Mouse (Mus musculus) midbrain, embryonic 16.5 days (tissue): ENCODE data around the gene Lrrc66. TPM values are rescaled to one million over a fixed set of nuclear protein-coding genes. Genes with fewer than 3 reads are reported as not detected.

Experiments used
- ATAC-seq: fragments of 200-750 bp; cut with Nextera tagmentation; 2 replicates; pipeline ENCODE4 v1.8.0; 2017; ENCODE audit warnings: moderate TSS enrichment
- H3K27ac ChIP-seq: fragments of 300-500 bp; sonication (generic); 2 replicates; pipeline ENCODE4 v1.5.1; 2014; ENCODE audit warnings: mild to moderate bottlenecking, low read length, mixed read lengths
- H3K27me3 ChIP-seq: fragments of 300-500 bp; sonication (generic); 2 replicates; pipeline ENCODE4 v1.6.1; 2014; ENCODE audit warnings: low read depth, low read length, mixed read lengths; ENCODE audit not compliant: control insufficient read depth, insufficient read depth
- H3K36me3 ChIP-seq: fragments of 300-500 bp; sonication (generic); 2 replicates; pipeline ENCODE4 v1.6.1; 2014; ENCODE audit warnings: mild to moderate bottlenecking, low read length, moderate library complexity, mixed read lengths; ENCODE audit not compliant: control insufficient read depth, insufficient read depth
- H3K4me1 ChIP-seq: fragments of 300-500 bp; sonication (generic); 2 replicates; pipeline ENCODE4 v1.6.1; 2014; ENCODE audit warnings: mild to moderate bottlenecking, low read length, mixed read lengths; ENCODE audit not compliant: control insufficient read depth, insufficient read depth
- H3K4me2 ChIP-seq: fragments of 300-500 bp; sonication (generic); 2 replicates; pipeline ENCODE4 v1.6.1; 2014; ENCODE audit warnings: mild to moderate bottlenecking, low read length, mixed read lengths
- H3K4me3 ChIP-seq: fragments of 300-500 bp; sonication (generic); 2 replicates; pipeline ENCODE4 v1.5.1; 2014; ENCODE audit warnings: low read depth, mild to moderate bottlenecking, low read length, moderate library complexity, mixed read lengths
- H3K9ac ChIP-seq: fragments of 300-500 bp; sonication (generic); 2 replicates; pipeline ENCODE4 v1.6.1; 2014; ENCODE audit warnings: low read depth, low read length, mixed read lengths
- H3K9me3 ChIP-seq: fragments of 300-500 bp; sonication (generic); replicated peaks from 2 replicates; pipeline ENCODE4 v1.6.1; 2014; ENCODE audit warnings: mild to moderate bottlenecking, low read length, mixed read lengths; ENCODE audit not compliant: control insufficient read depth, poor library complexity, severe bottlenecking
- WGBS: fragments of 180-500 bp; shearing (Covaris S2); extraction: QIAGEN DNeasy Blood & Tissue Kit; methylation state at CpG from one replicate; pipeline ENCODE4 v1.1.7; 2014; 5-methylcytosine and 5-hydroxymethylcytosine counted together
- polyA plus RNA-seq: library from polyadenylated mRNA; unstranded; fragments of >200 nt; fragmentation: Nextera tagmentation; extraction: Ambion mirVana; gene quantifications from 2 replicates; pipeline ENCODE4 v1.2.1, GENCODE M21; 2015

Lrrc66 gene
- polyA plus RNA-seq, 1 experiment from 2014 or later: not detected

- Histone ChIP-seq H3K27ac (no peak overlapping the region), H3K27me3 (no peaks in the 10 kb centered on the region), H3K4me3 (no peak overlapping the region), H3K9ac (no peak overlapping the region), H3K4me2 (no peak overlapping the region), H3K4me1 (peaks cover 2% of the 10 kb centered on the region; the same call in 1 of the 2 replicates), H3K36me3 (no peaks in the 10 kb centered on the region), H3K9me3 (no peaks in the 10 kb centered on the region)
- ATAC-seq: no peak
- 53% methylated on average over 4 of the region's 4 CpGs for WGBS
Measured at GRCm38 (mm10) chr5:73627559-73627958, 4.8 kb downstream of the Lrrc66 start.

- Histone ChIP-seq H3K36me3 (no peaks in the 10 kb centered on the region), H3K9me3 (no peaks in the 10 kb centered on the region), H3K9ac (no peak overlapping the region), H3K27me3 (no peaks in the 10 kb centered on the region), H3K4me2 (no peak overlapping the region), H3K4me3 (no peak overlapping the region), H3K4me1 (peaks cover 2% of the 10 kb centered on the region; the same call in 1 of the 2 replicates), H3K27ac (no peak overlapping the region)
- no peak for ATAC-seq
- WGBS: 91% methylated on average over 7 of the region's 7 CpGs
Measured at GRCm38 (mm10) chr5:73626842-73627241, 5.5 kb downstream of the Lrrc66 start.

- Histone ChIP-seq H3K27ac (no peak overlapping the region), H3K4me2 (no peak overlapping the region), H3K27me3 (no peaks in the 10 kb centered on the region), H3K4me3 (no peak overlapping the region), H3K36me3 (no peaks in the 10 kb centered on the region), H3K4me1 (no peaks in the 10 kb centered on the region), H3K9ac (no peak overlapping the region), H3K9me3 (no peaks in the 10 kb centered on the region)
- WGBS: 80% methylated on average over 1 of the region's 1 CpGs
- no peak for ATAC-seq
Measured at GRCm38 (mm10) chr5:73625505-73625904, 6.8 kb downstream of the Lrrc66 start.

- Histone ChIP-seq H3K27ac (no peak overlapping the region), H3K9me3 (no peaks in the 10 kb centered on the region), H3K9ac (no peak overlapping the region), H3K4me1 (no peaks in the 10 kb centered on the region), H3K27me3 (no peaks in the 10 kb centered on the region), H3K4me2 (no peak overlapping the region), H3K4me3 (no peak overlapping the region), H3K36me3 (no peaks in the 10 kb centered on the region)
- 97% methylated on average over 1 of the region's 1 CpGs for WGBS
- no peak for ATAC-seq
Measured at GRCm38 (mm10) chr5:73618969-73619368, 13.4 kb downstream of the Lrrc66 start.

- Histone ChIP-seq H3K36me3 (no peaks in the 10 kb centered on the region), H3K4me1 (no peaks in the 10 kb centered on the region), H3K27me3 (no peaks in the 10 kb centered on the region), H3K4me3 (no peak overlapping the region), H3K9me3 (peaks cover 4% of the 10 kb centered on the region; the same call in 1 of the 2 replicates), H3K4me2 (no peak overlapping the region), H3K9ac (no peak overlapping the region), H3K27ac (no peak overlapping the region)
- 73% methylated on average over 7 of the region's 7 CpGs for WGBS
- ATAC-seq: no peak
Measured at GRCm38 (mm10) chr5:73615211-73615610, 17.1 kb downstream of the Lrrc66 start.

- H3K4me1 ChIP-seq: no peaks in the 10 kb centered on the region
- no peak for ATAC-seq
- no peaks in the 10 kb centered on the region for H3K27me3 ChIP-seq
- H3K9me3 ChIP-seq: peaks cover 4% of the 10 kb centered on the region; the same call in 1 of the 2 replicates
- no peak overlapping the region for H3K9ac ChIP-seq
- H3K4me3 ChIP-seq: no peak overlapping the region
- no peak overlapping the region for H3K27ac ChIP-seq
- 93% methylated on average over 8 of the region's 8 CpGs for WGBS
- H3K4me2 ChIP-seq: no peak overlapping the region
- no peaks in the 10 kb centered on the region for H3K36me3 ChIP-seq
Measured at GRCm38 (mm10) chr5:73613296-73613695, 19.0 kb downstream of the Lrrc66 start.

GRCm38 (mm10) chr5:73611071-73611470 is 21.3 kb downstream of the Lrrc66 start:
- no peak for ATAC-seq

GRCm38 (mm10) chr5:73604964-73605363 is 27.4 kb downstream of the Lrrc66 start:
- H3K36me3 ChIP-seq: no peaks in the 10 kb centered on the region
- WGBS: 92% methylated on average over 6 of the region's 6 CpGs
- H3K27ac ChIP-seq: no peak overlapping the region
- H3K9ac ChIP-seq: no peak overlapping the region
- H3K27me3 ChIP-seq: no peaks in the 10 kb centered on the region
- H3K9me3 ChIP-seq: no peaks in the 10 kb centered on the region
- H3K4me2 ChIP-seq: no peak overlapping the region
- no peaks in the 10 kb centered on the region; the same call in 1 of the 2 replicates for H3K4me1 ChIP-seq
- ATAC-seq: no peak
- no peak overlapping the region for H3K4me3 ChIP-seq

More at GRCm38 (mm10) chr5:73611071-73611470, 21.3 kb downstream of the Lrrc66 start:
- Histone ChIP-seq H3K36me3 (no peaks in the 10 kb centered on the region), H3K27me3 (no peaks in the 10 kb centered on the region), H3K9ac (no peak overlapping the region), H3K4me1 (no peaks in the 10 kb centered on the region), H3K27ac (no peak overlapping the region), H3K4me2 (no peak overlapping the region), H3K4me3 (no peak overlapping the region), H3K9me3 (peaks cover 4% of the 10 kb centered on the region; the same call in 1 of the 2 replicates)
- 94% methylated on average over 4 of the region's 4 CpGs for WGBS

- ATAC-seq: no peak
- Histone ChIP-seq H3K4me2 (no peak overlapping the region), H3K9me3 (no peaks in the 10 kb centered on the region), H3K36me3 (no peaks in the 10 kb centered on the region), H3K27me3 (no peaks in the 10 kb centered on the region), H3K4me1 (no peaks in the 10 kb centered on the region; the same call in 1 of the 2 replicates), H3K4me3 (no peak overlapping the region), H3K9ac (no peak overlapping the region), H3K27ac (no peak overlapping the region)
- WGBS: 75% methylated on average over 6 of the region's 6 CpGs
Measured at GRCm38 (mm10) chr5:73604542-73604941, 27.8 kb downstream of the Lrrc66 start.
